Mouse (Mus musculus) embryonic stem cell, embryonic (primary cell): ENCODE measurements around the gene Sbsn.
"Not testable (repeated sequence)": the region's sequence is repeated elsewhere in the genome, so short reads cannot be mapped to it uniquely, and the experiment has no call there.

Experiments used
- CTCF ChIA-PET, 4 experiments: fragments of 300-600 bp in 2 of 4; fragments of 350-600 bp in 2 of 4; sonication (Branson Sonifier 250); formaldehyde crosslinking; loops; one replicate each; lab custom pipeline; 2022; ENCODE audit warnings: inconsistent platforms in 2 of 4; lab: Charles Lee
- POLR2A ChIA-PET, 4 experiments: fragments of 300-600 bp in 2 of 4; fragments of 350-600 bp in 2 of 4; sonication (Branson Sonifier 250); formaldehyde crosslinking; loops; one replicate each; lab custom pipeline; 2022; ENCODE audit warnings: antibody characterized with exemption in 4 of 4, inconsistent platforms in 1 of 4; lab: Charles Lee

The Sbsn gene

GRCm38 (mm10) chr7:30742570-30742969, 8.7 kb upstream of the Sbsn start:
- POLR2A ChIA-PET, CTCF ChIA-PET: not testable (repeated sequence)

GRCm38 (mm10) chr7:30743617-30744016, 7.7 kb upstream of the Sbsn start, which contains the start of gene Gapdhs:
Gapdhs (minus strand) TSS chr7:30743681.
- CTCF ChIA-PET = interaction anchor here (0.9 to 1.6 kb wide), 4 partner anchors 14 to 129 kb away, joined by 3 to 6 read pairs (median 3); no protein-coding TSS in a partner anchor

GRCm38 (mm10) chr7:30744022-30744598, 7.2 kb upstream of the Sbsn start:
- ChIA-PET CTCF (interaction anchor here (0.6 to 1.6 kb wide), 5 partner anchors 13 to 129 kb away, joined by 3 to 6 read pairs (median 3); no protein-coding TSS in a partner anchor), POLR2A (interaction anchor here in 2 of 4 experiments (0.6 to 1.4 kb wide), 6 partner anchors 10 to 123 kb away, joined by 3 to 5 read pairs (median 3); partner anchors contain the start of gene Ffar1 (in 1 of the 2))

More at GRCm38 (mm10) chr7:30743617-30744016, 7.7 kb upstream of the Sbsn start, which contains the start of gene Gapdhs:
- POLR2A ChIA-PET = interaction anchor here in 1 of 4 experiments (1.0 to 1.2 kb wide), 3 partner anchors 12 to 118 kb away, joined by 3 read pairs; partner anchors contain the start of gene Ffar1

- ChIA-PET POLR2A (interaction anchor here in 1 of 4 experiments (0.5 to 1.4 kb wide), 4 partner anchors 10 to 206 kb away, joined by 3 to 5 read pairs (median 4); no protein-coding TSS in a partner anchor), CTCF (interaction anchor here (0.5 to 2.2 kb wide), 16 partner anchors 8 to 331 kb away, joined by 3 to 6 read pairs (median 4); partner anchors contain the start of genes Fam187b (in 1 of the 4) and Tmem147 (in 1 of the 4))
Observed at GRCm38 (mm10) chr7:30747525-30748204, 3.6 kb upstream of the Sbsn start.

GRCm38 (mm10) chr7:30749824-30750606, 1.3 kb upstream of the Sbsn start:
- POLR2A ChIA-PET = interaction anchor here in 2 of 4 experiments (0.6 to 1.4 kb wide), 3 partner anchors 19 to 28 kb away, joined by 3 read pairs; no protein-coding TSS in a partner anchor
- CTCF ChIA-PET = interaction anchor here in 3 of 4 experiments (0.7 to 1.5 kb wide), 4 partner anchors 9 to 128 kb away, joined by 3 to 8 read pairs (median 4); no protein-coding TSS in a partner anchor

- POLR2A ChIA-PET = interaction anchor here in 2 of 4 experiments (0.6 to 1.8 kb wide), 4 partner anchors 9 to 79 kb away, joined by 3 to 5 read pairs (median 4); no protein-coding TSS in a partner anchor
Observed at GRCm38 (mm10) chr7:30757001-30757400, 5.7 kb downstream of the Sbsn start.

GRCm38 (mm10) chr7:30758853-30759252, 7.6 kb downstream of the Sbsn start:
- CTCF ChIA-PET = interaction anchor here (0.5 to 2.4 kb wide), 18 partner anchors 9 to 646 kb away, joined by 3 to 15 read pairs (median 4); partner anchors contain the start of gene Cox6b1 (in 1 of the 4)
- POLR2A ChIA-PET = interaction anchor here in 1 of 4 experiments (0.6 to 2.9 kb wide), 7 partner anchors 10 to 127 kb away, joined by 3 to 8 read pairs (median 4); no protein-coding TSS in a partner anchor

More at GRCm38 (mm10) chr7:30757001-30757400, 5.7 kb downstream of the Sbsn start:
- CTCF ChIA-PET = interaction anchor here in 3 of 4 experiments (0.6 to 2.4 kb wide), 14 partner anchors 9 to 557 kb away, joined by 3 to 13 read pairs (median 4); partner anchors contain the start of genes Fam187b (in 1 of the 3), Gapdhs (in 1 of the 3) and Tmem147 (in 1 of the 3)

GRCm38 (mm10) chr7:30761769-30762352, 10.6 kb downstream of the Sbsn start:
- CTCF ChIA-PET = interaction anchor here in 2 of 4 experiments (0.7 to 1.2 kb wide), 2 partner anchors 17 to 111 kb away, joined by 3 read pairs; no protein-coding TSS in a partner anchor

GRCm38 (mm10) chr7:30763456-30763855, 12.2 kb downstream of the Sbsn start, which contains the start of gene Dmkn:
Dmkn (plus strand) TSS chr7:30763756.
- POLR2A ChIA-PET = interaction anchor here in 1 of 4 experiments (0.6 kb wide), 1 partner anchor 227 kb away, joined by 4 read pairs; no protein-coding TSS in a partner anchor
- CTCF ChIA-PET = interaction anchor here in 3 of 4 experiments (0.6 to 1.0 kb wide), 4 partner anchors 7 to 223 kb away, joined by 3 read pairs; partner anchors contain the start of gene Fam187b (in 1 of the 3)

More at GRCm38 (mm10) chr7:30761769-30762352, 10.6 kb downstream of the Sbsn start:
- POLR2A ChIA-PET = interaction anchor here in 1 of 4 experiments (0.6 kb wide), 1 partner anchor 156 kb away, joined by 3 read pairs; no protein-coding TSS in a partner anchor

- POLR2A ChIA-PET = interaction anchor here in 1 of 4 experiments (1.6 kb wide), 1 partner anchor 21 kb away, joined by 3 read pairs; no protein-coding TSS in a partner anchor
- CTCF ChIA-PET = interaction anchor here in 3 of 4 experiments (0.6 to 1.3 kb wide), 7 partner anchors 8 to 333 kb away, joined by 3 to 13 read pairs (median 4); partner anchors contain the start of genes Ffar2 (in 1 of the 3), Haus5 (in 1 of the 3) and Tmem147 (in 1 of the 3)
Observed at GRCm38 (mm10) chr7:30765173-30765572, 13.9 kb downstream of the Sbsn start.

GRCm38 (mm10) chr7:30766408-30766807, 15.1 kb downstream of the Sbsn start:
- POLR2A ChIA-PET = interaction anchor here in 3 of 4 experiments (0.5 to 1.6 kb wide), 6 partner anchors 22 to 401 kb away, joined by 3 to 7 read pairs (median 4); no protein-coding TSS in a partner anchor
- CTCF ChIA-PET = interaction anchor here (0.5 to 1.4 kb wide), 20 partner anchors 10 to 430 kb away, joined by 3 to 16 read pairs (median 4); partner anchors contain the start of genes Fam187b (in 1 of the 4), Kirrel2 (in 1 of the 4), Lsr (in 1 of the 4) and Tmem147 (in 1 of the 4)

GRCm38 (mm10) chr7:30769236-30769635, 18.0 kb downstream of the Sbsn start:
- ChIA-PET CTCF (interaction anchor here in 2 of 4 experiments (0.6 to 1.4 kb wide), 7 partner anchors 8 to 437 kb away, joined by 3 to 8 read pairs (median 3); partner anchors contain the start of genes Fam187b (in 1 of the 2) and Usf2 (in 1 of the 2)), POLR2A (interaction anchor here (0.6 to 2.4 kb wide), 9 partner anchors 10 to 735 kb away, joined by 3 to 8 read pairs (median 3); no protein-coding TSS in a partner anchor)

GRCm38 (mm10) chr7:30776104-30776503, 24.8 kb downstream of the Sbsn start:
- ChIA-PET CTCF (interaction anchor here in 3 of 4 experiments (0.8 to 2.9 kb wide), 9 partner anchors 7 to 198 kb away, joined by 3 to 13 read pairs (median 6); partner anchors contain the start of genes Fam187b (in 1 of the 3) and Lsr (in 1 of the 3)), POLR2A (interaction anchor here in 1 of 4 experiments (0.7 to 2.3 kb wide), 4 partner anchors 10 to 433 kb away, joined by 3 to 10 read pairs (median 4); partner anchors contain the start of gene Krtdap)

GRCm38 (mm10) chr7:30777081-30777579, 25.9 kb downstream of the Sbsn start:
- ChIA-PET POLR2A (interaction anchor here in 3 of 4 experiments (0.5 to 2.3 kb wide), 11 partner anchors 10 to 812 kb away, joined by 3 to 10 read pairs (median 3); partner anchors contain the start of genes Haus5 (in 1 of the 3) and Krtdap (in 1 of the 3)), CTCF (interaction anchor here (0.5 to 2.9 kb wide), 39 partner anchors 8 to 321 kb away, joined by 3 to 13 read pairs (median 4); partner anchors contain the start of genes Fam187b (in 1 of the 4), Gapdhs (in 1 of the 4), Krtdap (in 1 of the 4) and Lsr (in 1 of the 4))

GRCm38 (mm10) chr7:30777911-30778310, 26.6 kb downstream of the Sbsn start:
- ChIA-PET CTCF (interaction anchor here (0.6 to 2.9 kb wide), 25 partner anchors 8 to 287 kb away, joined by 3 to 13 read pairs (median 4); partner anchors contain the start of genes Fam187b (in 1 of the 4), Ffar3 (in 1 of the 4), Gapdhs (in 1 of the 4) and Krtdap (in 1 of the 4)), POLR2A (interaction anchor here in 2 of 4 experiments (0.6 to 2.3 kb wide), 6 partner anchors 9 to 81 kb away, joined by 3 to 10 read pairs (median 3); partner anchors contain the start of gene Krtdap (in 1 of the 2))
